Mouse (Mus musculus): Measurements from ENCODE around the gene Rcl1. TPM values are rescaled to one million over a fixed set of nuclear protein-coding genes. Genes with fewer than 3 reads are reported as not detected.

The Rcl1 gene
- total RNA-seq, 2 experiments from 2014 or later = 36.0 to 82.0 TPM

GRCm38 (mm10) chr19:29145421-29145820, 44.2 kb downstream of the Rcl1 start:
- no peak for ATAC-seq (replicated peaks; ENCODE audit: poor library complexity, severe bottlenecking)

- no peak for ATAC-seq (replicated peaks; ENCODE audit: poor library complexity, severe bottlenecking)
These were observed 45.6 kb downstream of the Rcl1 start for GRCm38 (mm10) chr19:29146820-29147219.

GRCm38 (mm10) chr19:29149583-29149982, 48.4 kb downstream of the Rcl1 start:
- no peak for ATAC-seq (replicated peaks; ENCODE audit: poor library complexity, severe bottlenecking)

DNA sequence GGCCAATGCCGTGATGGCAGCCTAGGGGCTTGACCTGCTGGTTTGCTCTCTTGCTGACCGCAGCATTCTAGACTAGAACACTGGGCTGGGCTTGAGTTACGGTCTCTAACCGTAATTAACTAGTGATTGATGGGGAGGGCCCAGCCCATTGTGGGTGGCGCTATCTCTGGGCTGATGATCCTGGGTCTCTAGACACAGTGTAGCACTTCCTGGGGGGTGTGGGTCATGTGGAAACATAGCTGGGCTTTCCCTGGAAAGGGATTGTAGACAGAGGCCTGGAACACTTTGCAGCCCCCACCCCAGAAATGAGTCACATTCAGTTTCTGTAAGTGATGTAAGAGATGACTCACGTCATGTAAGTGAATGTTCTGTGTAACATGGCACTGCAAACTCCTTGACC, 48.9 kb downstream of the Rcl1 start:
- peak; percentile 30; the same call in 1 of the 2 replicates for ATAC-seq (replicated peaks; ENCODE audit: poor library complexity, severe bottlenecking)

- ATAC-seq (replicated peaks; ENCODE audit: poor library complexity, severe bottlenecking) = no peak
These were observed 50.3 kb downstream of the Rcl1 start for GRCm38 (mm10) chr19:29151443-29151842.

- no peak for ATAC-seq (replicated peaks; ENCODE audit: poor library complexity, severe bottlenecking)
These were observed 54.4 kb downstream of the Rcl1 start for GRCm38 (mm10) chr19:29155552-29155951.

GRCm38 (mm10) chr19:29156417-29156816, 55.2 kb downstream of the Rcl1 start:
- ATAC-seq (replicated peaks; ENCODE audit: poor library complexity, severe bottlenecking) = peak; percentile 20

- ATAC-seq (replicated peaks; ENCODE audit: poor library complexity, severe bottlenecking) = peak; percentile 50
These were observed 56.7 kb downstream of the Rcl1 start for GRCm38 (mm10) chr19:29157678-29158466.

GRCm38 (mm10) chr19:29158486-29158885, 57.3 kb downstream of the Rcl1 start:
- ATAC-seq (replicated peaks; ENCODE audit: poor library complexity, severe bottlenecking) = no peak

DNA sequence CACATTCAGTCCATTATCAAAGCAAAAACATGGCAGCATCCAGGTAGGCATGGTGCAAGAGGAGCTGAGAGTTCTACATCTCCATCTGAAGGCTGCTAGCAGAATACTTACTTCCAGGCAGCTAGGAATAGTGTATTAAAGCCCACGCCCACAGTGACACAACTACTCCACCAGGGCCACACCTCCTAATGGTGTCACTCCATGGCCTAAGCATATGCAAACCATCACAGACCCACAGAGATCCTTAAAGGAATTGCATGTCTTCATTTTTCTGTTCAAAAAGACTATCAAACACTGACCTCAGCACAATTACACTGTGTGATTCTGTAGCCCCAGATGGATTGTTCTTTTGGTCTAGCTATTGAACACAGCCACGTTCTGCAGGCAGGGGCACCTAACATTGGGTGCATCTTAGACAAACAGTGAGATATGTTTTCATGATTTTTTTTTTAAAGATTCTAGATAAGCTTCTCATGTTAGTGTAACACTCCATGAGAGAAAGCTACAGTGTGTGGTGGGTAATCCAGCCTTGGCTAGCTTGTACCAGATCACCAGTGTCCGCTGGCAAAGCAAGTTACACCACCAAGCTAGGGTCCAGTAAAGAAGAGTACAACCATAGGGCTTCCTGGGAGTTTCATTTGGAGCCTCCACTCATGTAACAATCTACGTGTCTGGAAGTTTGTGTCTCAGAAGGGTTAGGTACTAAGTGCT, 62.8 kb downstream of the Rcl1 start:
- ATAC-seq (replicated peaks; ENCODE audit: poor library complexity, severe bottlenecking) = no peak

DNA sequence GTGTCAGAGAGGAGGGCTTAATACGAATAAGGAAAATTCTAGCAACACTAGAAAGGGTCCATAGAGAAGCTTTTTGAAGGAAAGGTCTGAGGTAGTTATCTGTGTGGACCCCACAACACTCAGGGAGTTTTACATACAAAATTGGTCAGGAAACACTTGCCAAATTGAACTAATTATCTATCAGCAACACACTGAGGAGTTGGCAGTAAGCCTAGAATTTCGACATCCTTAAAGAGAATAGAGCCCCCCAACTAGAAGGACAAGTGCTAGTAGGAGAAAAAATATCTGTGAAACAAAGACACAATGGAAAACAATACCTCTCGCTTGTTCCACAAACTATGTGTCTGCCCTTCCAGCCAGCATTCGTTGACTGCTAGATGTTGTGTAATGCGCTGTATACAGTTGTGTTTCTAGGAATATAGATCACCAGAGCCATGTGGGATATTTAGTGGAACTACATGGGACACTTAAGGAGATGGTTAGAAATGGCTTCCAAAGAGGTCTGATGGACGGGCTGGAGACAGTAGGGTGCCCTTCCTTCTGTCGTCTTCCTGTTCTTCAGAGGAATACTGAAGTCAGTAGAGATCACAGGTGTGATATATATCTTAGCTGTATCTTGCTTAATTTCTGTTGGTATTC, 63.5 kb downstream of the Rcl1 start:
- ATAC-seq (replicated peaks; ENCODE audit: poor library complexity, severe bottlenecking) = peak; percentile 30; the same call in 1 of the 2 replicates

- peak; percentile 69 for ATAC-seq (replicated peaks; ENCODE audit: poor library complexity, severe bottlenecking)
These were observed 66.8 kb downstream of the Rcl1 start for GRCm38 (mm10) chr19:29167938-29168337.

- ATAC-seq (replicated peaks; ENCODE audit: poor library complexity, severe bottlenecking) = peak; percentile 80
These were observed 79.2 kb downstream of the Rcl1 start for GRCm38 (mm10) chr19:29180336-29180735.

DNA sequence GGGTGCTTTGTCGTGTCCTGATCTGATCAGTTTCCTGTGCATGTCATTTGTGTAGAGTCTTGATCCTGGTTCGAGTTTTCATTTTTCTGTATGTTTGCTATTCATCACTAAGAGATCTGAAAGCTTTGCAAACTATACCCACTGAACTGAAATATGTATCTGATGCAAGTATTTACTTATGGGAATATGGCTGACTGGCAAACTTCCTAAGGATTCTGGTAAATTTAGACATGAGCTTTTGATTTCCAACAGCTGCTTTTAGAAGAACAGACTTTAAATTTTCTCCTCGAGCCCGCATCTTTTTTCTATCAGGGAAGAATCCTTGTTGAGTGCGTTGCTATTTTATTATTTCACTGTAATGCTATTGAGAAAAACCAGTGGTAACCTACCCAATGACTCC, 81.0 kb downstream of the Rcl1 start:
- ATAC-seq (replicated peaks; ENCODE audit: poor library complexity, severe bottlenecking) = no peak

- peak; percentile 50 for ATAC-seq (replicated peaks; ENCODE audit: poor library complexity, severe bottlenecking)
These were observed 83.9 kb downstream of the Rcl1 start for GRCm38 (mm10) chr19:29185122-29185521.

- ATAC-seq (replicated peaks; ENCODE audit: poor library complexity, severe bottlenecking) = peak; percentile 24; the same call in 1 of the 2 replicates
These were observed 84.5 kb downstream of the Rcl1 start for GRCm38 (mm10) chr19:29185552-29186232.

DNA sequence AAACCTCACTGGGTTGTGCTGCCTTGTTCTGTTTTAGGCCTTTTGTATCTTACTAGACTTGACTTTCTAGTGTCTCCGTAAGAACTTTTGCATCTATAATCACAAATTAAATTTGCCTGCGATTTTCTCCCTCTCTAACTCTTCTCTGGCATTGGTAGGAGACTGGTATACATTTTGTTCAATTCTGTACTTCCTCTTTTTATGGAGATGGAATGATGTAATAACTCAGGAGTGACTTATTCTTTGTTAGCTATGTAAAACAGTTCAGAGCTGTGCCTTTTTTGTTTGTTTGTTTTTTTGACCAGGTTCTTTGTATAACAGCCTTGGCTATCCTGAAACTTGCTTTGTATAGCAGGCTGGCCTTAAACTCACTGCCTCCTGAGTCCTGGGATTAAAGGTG, 87.7 kb downstream of the Rcl1 start:
- peak; percentile 73 for ATAC-seq (replicated peaks; ENCODE audit: poor library complexity, severe bottlenecking)

All from granulocyte monocyte progenitor cell, adult 5-6 weeks (primary cell).